Mouse (Mus musculus): Measurements from ENCODE around the gene Arpp21.
"Not testable (repeated sequence)": the region's sequence is repeated elsewhere in the genome, so short reads cannot be mapped to it uniquely, and the experiment has no call there.

Arpp21 gene

GRCm38 (mm10) chr9:112102155-112102851, 133.4 kb downstream of the Arpp21 start:
- DNase-seq (ENCODE audit: low spot score): no peak

- no peak for DNase-seq (ENCODE audit: low spot score)
Observed at GRCm38 (mm10) chr9:112100841-112101595, 134.7 kb downstream of the Arpp21 start.

DNA sequence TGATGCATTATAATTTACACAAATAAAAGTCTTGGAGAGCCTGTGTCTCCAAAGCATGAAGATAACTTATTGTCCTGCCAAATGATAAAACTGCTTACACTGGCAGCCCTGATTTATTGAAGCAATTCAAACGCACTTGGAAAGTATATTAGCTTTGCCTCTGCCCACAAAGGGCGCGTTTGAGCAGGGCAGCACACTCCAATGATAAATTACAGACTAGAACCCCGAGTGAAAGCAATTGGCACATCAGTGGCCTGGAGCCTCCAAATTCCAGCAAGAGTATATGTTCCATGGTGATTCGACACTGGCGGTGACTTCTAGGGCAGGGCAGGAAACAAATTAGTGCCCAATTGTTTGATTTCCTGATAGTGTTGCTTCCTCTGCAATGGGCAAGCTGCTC, 137.5 kb downstream of the Arpp21 start:
- no peak for DNase-seq (ENCODE audit: low spot score)

DNA sequence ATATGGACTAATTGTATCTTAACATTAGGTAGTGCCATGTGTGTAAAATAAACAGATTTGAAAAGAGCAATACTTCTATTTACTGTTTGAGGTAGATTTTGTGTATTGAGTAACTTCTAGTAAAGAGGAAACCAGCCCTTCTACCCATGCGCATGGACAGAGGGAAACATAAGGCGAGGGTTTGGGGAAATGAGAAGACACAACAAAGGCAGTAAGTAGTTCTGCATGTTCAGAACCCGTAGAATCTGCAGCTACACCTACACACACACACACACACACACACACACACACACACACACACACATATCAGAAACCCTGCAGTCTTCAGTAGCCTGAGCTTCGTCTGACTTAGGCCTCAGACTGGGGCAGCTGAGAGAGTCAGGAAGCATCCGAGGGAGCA, 140.0 kb downstream of the Arpp21 start:
- DNase-seq (ENCODE audit: low spot score): no peak

GRCm38 (mm10) chr9:112095198-112095597, 140.5 kb downstream of the Arpp21 start:
- DNase-seq (ENCODE audit: low spot score): no peak

DNA sequence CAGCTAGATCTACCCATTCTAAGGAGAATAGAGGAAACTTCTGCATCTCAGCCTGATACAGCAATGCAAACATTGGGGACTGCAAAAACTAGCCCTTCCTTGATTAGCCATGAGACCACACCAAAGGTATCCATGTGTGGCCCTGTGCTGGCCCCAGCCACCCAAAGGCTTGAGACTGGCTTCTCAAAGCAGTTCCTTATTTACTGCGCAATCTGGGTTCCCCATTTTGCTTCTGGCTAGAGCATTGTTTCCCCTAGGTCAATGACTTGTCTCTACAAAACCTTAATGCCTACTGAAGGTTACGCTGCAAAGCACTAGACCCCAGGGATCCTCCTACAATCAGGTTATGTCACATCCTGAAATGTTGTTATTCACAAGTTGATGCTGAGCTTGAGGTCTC, 156.8 kb downstream of the Arpp21 start:
- no peak for DNase-seq (ENCODE audit: low spot score)

GRCm38 (mm10) chr9:112078453-112078852, 157.3 kb downstream of the Arpp21 start:
- no peak for DNase-seq (ENCODE audit: low spot score)

DNA sequence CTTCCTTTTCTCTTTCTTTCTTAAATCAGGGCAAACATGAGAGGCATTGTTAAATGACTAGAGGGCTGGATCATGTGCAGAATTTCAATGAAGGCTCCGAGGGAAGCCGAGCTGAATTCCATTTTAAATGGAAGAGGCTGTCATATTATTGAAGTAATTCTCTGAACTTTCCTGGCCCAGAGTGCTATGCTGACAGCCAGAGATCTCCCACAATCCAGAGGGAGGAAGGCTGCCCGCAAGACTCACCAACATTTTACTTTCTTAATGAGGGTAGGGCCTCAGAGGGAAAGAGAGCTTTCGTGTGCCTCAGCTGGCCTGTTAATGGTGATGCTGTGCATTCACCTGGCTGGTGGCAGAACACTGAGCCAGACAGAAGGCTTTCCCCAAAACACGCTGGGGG, 160.5 kb downstream of the Arpp21 start:
- no peak for DNase-seq (ENCODE audit: low spot score)

GRCm38 (mm10) chr9:112074872-112075271, 160.9 kb downstream of the Arpp21 start:
- no peak for DNase-seq (ENCODE audit: low spot score)

- DNase-seq (ENCODE audit: low spot score): no peak
Observed at GRCm38 (mm10) chr9:112071368-112071767, 164.4 kb downstream of the Arpp21 start.

DNA sequence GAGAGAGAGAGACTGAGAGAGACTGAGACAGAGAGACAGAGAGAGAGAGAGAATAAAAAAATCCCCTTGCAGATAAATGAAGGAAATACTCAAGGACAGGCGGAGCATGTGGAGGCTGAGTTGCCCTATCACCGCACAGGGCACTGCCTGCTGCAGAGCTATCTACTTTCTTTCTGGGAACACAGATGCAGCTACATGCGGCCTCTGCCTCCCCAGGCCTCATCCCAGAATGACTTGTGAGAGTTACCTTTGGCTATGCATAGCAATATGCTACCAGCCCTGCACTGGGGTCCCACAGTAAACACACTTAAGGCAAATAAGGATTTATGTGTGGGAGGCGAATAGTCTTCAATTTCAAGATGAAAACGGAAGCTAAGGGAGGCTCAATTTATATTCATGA, 164.8 kb downstream of the Arpp21 start:
- DNase-seq (ENCODE audit: low spot score): no peak

DNA sequence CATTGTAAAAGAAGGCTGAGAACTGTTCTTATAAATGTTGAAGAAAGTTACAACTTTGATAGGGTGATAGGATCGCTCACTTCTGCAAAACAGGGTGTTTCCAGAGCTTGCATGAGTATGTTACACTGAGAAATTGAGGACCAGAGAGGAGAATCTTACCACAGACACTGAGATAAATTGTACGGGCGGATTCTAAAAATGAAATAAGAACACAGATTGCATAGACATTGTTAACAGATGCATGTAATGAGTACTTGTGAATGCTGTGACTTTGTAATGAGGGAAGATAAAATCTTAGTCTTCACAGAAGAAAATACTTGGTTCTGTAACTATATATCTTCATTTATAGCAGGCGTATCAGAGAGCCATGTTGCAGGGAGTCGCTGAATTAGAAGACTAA, 167.5 kb downstream of the Arpp21 start:
- no peak for DNase-seq (ENCODE audit: low spot score)

GRCm38 (mm10) chr9:112060696-112061425, 174.9 kb downstream of the Arpp21 start:
- no peak for DNase-seq (ENCODE audit: low spot score)

DNA sequence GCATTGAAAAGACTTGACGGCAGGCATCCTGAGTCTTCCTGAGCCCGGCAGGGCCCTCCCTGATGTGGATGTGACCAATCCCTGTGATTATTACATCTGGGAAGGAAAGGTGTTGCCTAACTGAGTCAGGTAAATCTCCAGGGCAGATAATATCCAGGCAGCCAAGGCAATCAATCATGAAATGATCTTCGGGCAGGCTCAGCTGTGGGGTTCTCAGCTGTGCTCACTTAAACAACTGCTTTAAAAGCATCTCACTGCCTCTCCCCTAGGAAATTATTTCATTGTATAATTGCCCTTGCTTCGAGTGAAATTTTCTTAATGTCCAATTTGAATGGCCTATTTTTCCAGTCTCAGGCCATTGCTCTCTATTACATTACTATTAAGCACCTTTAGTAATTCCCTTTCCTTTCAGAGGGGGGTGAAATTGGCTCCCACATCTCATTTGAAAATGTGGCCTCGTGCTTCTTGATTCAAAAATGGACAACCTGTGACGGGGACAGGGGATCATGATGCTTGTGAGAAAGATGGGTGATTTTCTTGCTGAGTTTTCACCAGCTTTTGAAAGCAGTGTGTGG, 180.8 kb downstream of the Arpp21 start:
- DNase-seq (ENCODE audit: low spot score): no peak

DNA sequence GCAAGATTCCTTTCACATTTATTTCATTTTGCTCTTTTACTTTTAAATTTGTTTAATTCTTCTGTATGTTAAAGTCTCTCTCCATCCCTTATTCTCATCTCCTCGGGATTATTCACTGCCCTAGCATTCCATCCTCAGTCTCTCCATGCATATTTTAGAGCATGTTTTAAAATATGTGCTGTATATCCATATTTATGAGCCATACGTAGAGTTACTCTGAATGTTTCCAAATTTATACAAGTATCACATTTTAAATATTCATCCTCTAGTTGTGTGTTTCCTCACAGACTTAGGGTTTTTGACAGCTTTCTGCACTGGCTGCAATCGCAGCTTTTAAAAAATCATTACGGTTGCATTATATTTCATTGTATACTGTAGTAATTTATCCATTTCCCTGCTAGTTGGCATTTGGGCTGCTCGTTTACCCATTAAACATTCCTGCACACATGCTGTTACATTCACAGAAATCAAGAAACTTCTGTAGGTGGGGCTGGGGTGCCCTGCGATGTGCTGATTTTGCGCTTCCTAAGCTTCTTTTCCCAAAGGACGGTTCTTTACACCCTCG, 187.8 kb downstream of the Arpp21 start:
- no peak for DNase-seq (ENCODE audit: low spot score)

DNA sequence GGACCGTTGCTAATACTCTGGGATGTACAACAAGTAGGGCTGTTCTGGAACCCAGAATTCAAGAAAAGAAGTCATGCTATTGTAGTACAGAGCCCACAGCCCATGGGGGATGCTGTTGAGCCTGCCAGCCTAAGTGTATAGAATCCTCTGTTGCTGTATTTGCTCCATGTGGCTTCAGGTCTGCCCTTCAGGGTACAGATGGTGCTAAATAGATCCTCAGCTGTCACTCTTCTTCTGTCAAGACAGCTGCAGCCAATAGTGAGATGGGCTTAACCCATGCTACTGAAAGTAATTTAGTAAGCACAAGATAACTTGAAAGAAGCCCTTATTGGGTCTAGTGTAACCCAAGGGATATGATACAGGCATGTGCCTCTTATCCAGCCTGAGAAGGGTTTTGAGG, 195.2 kb downstream of the Arpp21 start:
- DNase-seq (ENCODE audit: low spot score): no peak

GRCm38 (mm10) chr9:112037732-112038131, 198.0 kb downstream of the Arpp21 start:
- DNase-seq (ENCODE audit: low spot score): no peak

DNA sequence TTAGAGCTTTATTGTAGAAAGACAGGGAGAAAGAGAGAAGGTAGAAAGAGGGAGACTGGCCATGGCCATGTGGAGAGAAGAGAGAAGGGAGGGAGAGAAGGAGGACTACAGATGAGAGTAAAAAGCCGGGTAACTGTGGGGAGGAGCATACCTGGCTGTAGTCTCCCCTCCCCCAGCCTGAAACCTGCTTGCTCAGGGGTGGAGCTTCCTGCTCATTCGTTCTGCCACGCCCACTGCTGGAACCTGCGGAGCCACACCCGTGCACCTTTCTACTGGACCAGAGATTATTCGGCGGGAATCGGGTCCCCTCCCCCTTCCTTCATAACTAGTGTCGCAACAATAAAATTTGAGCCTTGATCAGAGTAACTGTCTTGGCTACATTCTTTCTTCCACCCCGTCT, 201.9 kb downstream of the Arpp21 start:
- DNase-seq (ENCODE audit: low spot score): not testable (repeated sequence)

DNA sequence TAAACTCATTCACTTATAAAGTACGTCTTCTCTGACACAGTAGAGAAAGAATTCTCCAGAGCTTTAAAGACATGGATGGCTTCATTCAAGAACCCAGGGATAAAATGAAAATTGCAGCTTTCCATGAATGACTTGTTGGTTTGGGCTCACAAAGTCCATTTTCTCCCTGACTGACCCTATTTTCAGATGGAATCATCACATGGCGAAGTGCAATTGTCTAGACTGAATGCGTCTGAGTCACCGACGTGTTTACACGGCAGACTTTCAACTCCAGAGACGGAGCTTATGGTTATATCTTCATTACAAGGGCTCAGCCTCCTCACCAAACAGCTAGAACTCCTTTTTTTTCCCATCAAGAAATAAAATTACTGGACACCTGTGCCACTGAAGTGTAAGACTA, 203.6 kb downstream of the Arpp21 start:
- DNase-seq (ENCODE audit: low spot score): no peak

- no peak for DNase-seq (ENCODE audit: low spot score)
Observed at GRCm38 (mm10) chr9:112023562-112024015, 212.1 kb downstream of the Arpp21 start.

DNA sequence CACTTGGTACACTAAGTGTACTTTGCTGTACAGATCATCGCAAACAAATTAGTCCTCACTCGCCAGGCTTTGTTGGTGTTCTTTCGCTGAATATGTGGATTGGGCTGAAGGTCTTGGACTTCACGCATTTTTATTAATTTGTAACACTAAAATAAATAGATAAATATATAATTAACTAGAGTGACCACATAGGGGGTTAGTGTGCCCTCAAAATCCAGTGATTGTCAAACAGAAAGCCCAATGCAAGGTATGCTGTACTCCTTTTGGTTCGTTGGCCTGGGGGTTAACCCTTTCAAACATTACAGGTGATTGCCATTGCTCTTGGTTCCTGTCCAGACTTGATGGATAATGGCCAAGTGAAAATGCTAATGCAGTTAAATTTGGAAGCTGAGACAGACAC, 212.6 kb downstream of the Arpp21 start:
- no peak for DNase-seq (ENCODE audit: low spot score)

Measured in spleen, adult 12 weeks (tissue).